Mouse (Mus musculus) MEL (cell line): ENCODE results near the gene Hpd. TPM values are rescaled to one million over a fixed set of nuclear protein-coding genes. Genes with fewer than 3 reads are reported as not detected.

Experiments used
- DNase-seq: peaks from one replicate; pipeline ENCODE4 v3.0.0; 2011; ENCODE audit warnings: low read depth, low spot score
- H3K27ac ChIP-seq: 2 replicates; pipeline ENCODE4 v1.5.1; 2012; ENCODE audit warnings: low read depth, mild to moderate bottlenecking, control low read depth, low read length, moderate library complexity; ENCODE audit not compliant: control insufficient read depth
- H3K27me3 ChIP-seq, 2 experiments: fragments of 150-350 bp in 1 of 2; sonication (generic) in 1 of 2; 2 replicates each; pipeline ENCODE4 v1.6.1; 2012; ENCODE audit warnings: low read length in 2 of 2, mild to moderate bottlenecking in 2 of 2, improper control_type of control experiment in 1 of 2, moderate library complexity in 1 of 2; ENCODE audit not compliant: insufficient read depth in 2 of 2, control insufficient read depth in 1 of 2
- H3K36me3 ChIP-seq, 2 experiments: 2 replicates each; pipeline ENCODE4 v1.6.1; 2012 to 2014; ENCODE audit warnings: low read length in 2 of 2, improper control_type of control experiment in 1 of 2, inconsistent platforms in 1 of 2, mild to moderate bottlenecking in 1 of 2; ENCODE audit not compliant: insufficient read depth in 2 of 2, control insufficient read depth in 1 of 2
- H3K4me1 ChIP-seq, 2 experiments: fragments of 150-350 bp in 1 of 2; sonication (generic) in 1 of 2; 2 replicates each; pipeline ENCODE4 v1.6.1; 2012; ENCODE audit warnings: low read length in 2 of 2, improper control_type of control experiment in 1 of 2, mild to moderate bottlenecking in 1 of 2; ENCODE audit not compliant: insufficient read depth in 2 of 2, control insufficient read depth in 1 of 2
- H3K4me3 ChIP-seq, 2 experiments: fragments of 150-350 bp in 1 of 2; sonication (generic) in 1 of 2; 2 replicates each; pipeline ENCODE4 v1.5.1; 2012; ENCODE audit warnings: low read depth in 2 of 2, low read length in 2 of 2, mild to moderate bottlenecking in 2 of 2, moderate library complexity in 2 of 2, control low read depth in 1 of 2, improper control_type of control experiment in 1 of 2; ENCODE audit not compliant: control insufficient read depth in 1 of 2, insufficient read depth in 1 of 2
- H3K79me2 ChIP-seq: 2 replicates; pipeline ENCODE4 v1.6.1; 2012; ENCODE audit warnings: mild to moderate bottlenecking, low read length, moderate library complexity; ENCODE audit not compliant: control insufficient read depth, poor library complexity, insufficient read depth
- H3K9ac ChIP-seq: 2 replicates; pipeline ENCODE4 v1.6.1; 2012; ENCODE audit warnings: low read depth, mild to moderate bottlenecking, control low read depth, low read length, moderate library complexity; ENCODE audit not compliant: control insufficient read depth, poor library complexity, severe bottlenecking
- H3K9me3 ChIP-seq: fragments of 150-350 bp; sonication (generic); replicated peaks from 2 replicates; pipeline ENCODE4 v1.6.1; 2012; ENCODE audit warnings: mild to moderate bottlenecking, low read length, improper control_type of control experiment, moderate library complexity; ENCODE audit not compliant: insufficient read depth
- CHD1 ChIP-seq: IDR thresholded peaks from 2 replicates; pipeline ENCODE4 v1.6.1; 2012; ENCODE audit warnings: low read depth, mild to moderate bottlenecking, inconsistent platforms, low read length, improper control_type of control experiment
- CHD2 ChIP-seq: IDR thresholded peaks from 2 replicates; pipeline ENCODE4 v1.6.1; 2011; ENCODE audit warnings: low read length, improper control_type of control experiment
- CTCF ChIP-seq, 3 experiments: IDR thresholded peaks in 2 of 3; conservative IDR thresholded peaks in 1 of 3; 2 replicates each; pipeline ENCODE4 v1.5.1; 2011 to 2012; ENCODE audit warnings: low read length in 3 of 3, low read depth in 2 of 3, mild to moderate bottlenecking in 2 of 3, improper control_type of control experiment in 1 of 3, inconsistent platforms in 1 of 3, mixed read lengths in 1 of 3, moderate library complexity in 1 of 3; ENCODE audit not compliant: control insufficient read depth in 1 of 3, insufficient read depth in 1 of 3, poor library complexity in 1 of 3, severe bottlenecking in 1 of 3
- E2F4 ChIP-seq: IDR thresholded peaks from 2 replicates; pipeline ENCODE4 v1.6.1; 2011; ENCODE audit warnings: low read depth, low read length, improper control_type of control experiment, borderline replicate concordance
- ELF1 ChIP-seq: IDR thresholded peaks from 2 replicates; pipeline ENCODE4 v1.6.1; 2014; ENCODE audit warnings: low read depth, mild to moderate bottlenecking, inconsistent platforms, low read length, improper control_type of control experiment, moderate library complexity
- ETS1 ChIP-seq: IDR thresholded peaks from 2 replicates; pipeline ENCODE4 v1.6.1; 2012; ENCODE audit warnings: low read depth, mild to moderate bottlenecking, inconsistent platforms, low read length, improper control_type of control experiment, moderate library complexity
- GABPA ChIP-seq: IDR thresholded peaks from 2 replicates; pipeline ENCODE4 v1.6.1; 2012; ENCODE audit warnings: low read depth, mild to moderate bottlenecking, inconsistent platforms, low read length, improper control_type of control experiment, moderate library complexity
- GATA1 ChIP-seq: IDR thresholded peaks from 2 replicates; pipeline ENCODE4 v1.6.1; 2011; ENCODE audit warnings: low read depth, low read length, improper control_type of control experiment
- HCFC1 ChIP-seq: IDR thresholded peaks from 2 replicates; pipeline ENCODE4 v1.6.1; 2012; ENCODE audit warnings: low read depth, mild to moderate bottlenecking, inconsistent platforms, low read length, improper control_type of control experiment, moderate library complexity
- JUND ChIP-seq: IDR thresholded peaks from 2 replicates; pipeline ENCODE4 v1.6.1; 2011; ENCODE audit warnings: low read depth, mild to moderate bottlenecking, improper control_type of control experiment, low read length
- KAT2A ChIP-seq: conservative IDR thresholded peaks from 2 replicates; pipeline ENCODE4 v1.6.1; 2012; ENCODE audit warnings: low read depth, low read length, improper control_type of control experiment, inconsistent platforms
- MAFK ChIP-seq: IDR thresholded peaks from 2 replicates; pipeline ENCODE4 v1.6.1; 2011; ENCODE audit warnings: low read depth, mild to moderate bottlenecking, low read length, improper control_type of control experiment, borderline replicate concordance
- MAX ChIP-seq: IDR thresholded peaks from 2 replicates; pipeline ENCODE4 v1.6.1; 2011; ENCODE audit warnings: low read length, improper control_type of control experiment
- MAZ ChIP-seq: IDR thresholded peaks from 2 replicates; pipeline ENCODE4 v1.6.1; 2012; ENCODE audit warnings: low read depth, mild to moderate bottlenecking, inconsistent platforms, low read length, improper control_type of control experiment
- MEF2A ChIP-seq: IDR thresholded peaks from 2 replicates; pipeline ENCODE4 v1.6.1; 2014; ENCODE audit warnings: low read depth, mild to moderate bottlenecking, inconsistent platforms, low read length, improper control_type of control experiment; ENCODE audit not compliant: poor library complexity, insufficient replicate concordance, severe bottlenecking; ENCODE audit errors: extremely low read depth
- MXI1 ChIP-seq: IDR thresholded peaks from 2 replicates; pipeline ENCODE4 v1.6.1; 2011; ENCODE audit warnings: mild to moderate bottlenecking, low read depth, low read length, improper control_type of control experiment
- MYB ChIP-seq: IDR thresholded peaks from 2 replicates; pipeline ENCODE4 v1.6.1; 2011; ENCODE audit warnings: mild to moderate bottlenecking, low read depth, low read length, improper control_type of control experiment
- MYC ChIP-seq: IDR thresholded peaks from 2 replicates; pipeline ENCODE4 v1.6.1; 2011; ENCODE audit warnings: low read depth, mild to moderate bottlenecking, low read length, improper control_type of control experiment, moderate library complexity
- NELFE ChIP-seq: IDR thresholded peaks from 2 replicates; pipeline ENCODE4 v1.6.1; 2011; ENCODE audit warnings: low read depth, low read length, improper control_type of control experiment
- NRF1 ChIP-seq: IDR thresholded peaks from 2 replicates; pipeline ENCODE4 v1.6.1; 2014; ENCODE audit warnings: low read depth, mild to moderate bottlenecking, inconsistent platforms, low read length, improper control_type of control experiment, moderate library complexity; ENCODE audit not compliant: poor library complexity, insufficient read depth, severe bottlenecking
- POLR2A ChIP-seq, 2 experiments: IDR thresholded peaks; 2 replicates each; pipeline ENCODE4 v1.6.1; 2011 to 2012; ENCODE audit warnings: low read length in 2 of 2, mild to moderate bottlenecking in 2 of 2, control low read depth in 1 of 2, improper control_type of control experiment in 1 of 2, low read depth in 1 of 2, moderate library complexity in 1 of 2; ENCODE audit not compliant: control insufficient read depth in 1 of 2, insufficient read depth in 1 of 2, poor library complexity in 1 of 2
- POLR2AphosphoS2 ChIP-seq: IDR thresholded peaks from 2 replicates; pipeline ENCODE4 v1.6.1; 2011; ENCODE audit warnings: low read length, improper control_type of control experiment
- POLR2AphosphoS5 ChIP-seq: IDR thresholded peaks from 2 replicates; pipeline ENCODE4 v1.6.1; 2012; ENCODE audit warnings: low read depth, borderline replicate concordance, mild to moderate bottlenecking, inconsistent platforms, low read length, moderate library complexity, mixed read lengths
- RAD21 ChIP-seq: IDR thresholded peaks from 2 replicates; pipeline ENCODE4 v1.6.1; 2011; ENCODE audit warnings: mild to moderate bottlenecking, low read depth, low read length, improper control_type of control experiment
- RCOR1 ChIP-seq: IDR thresholded peaks from 2 replicates; pipeline ENCODE4 v1.6.1; 2012; ENCODE audit warnings: low read depth, mild to moderate bottlenecking, inconsistent platforms, low read length, improper control_type of control experiment
- SMC3 ChIP-seq: IDR thresholded peaks from 2 replicates; pipeline ENCODE4 v1.6.1; 2011; ENCODE audit warnings: low read depth, low read length, improper control_type of control experiment
- TAL1 ChIP-seq: IDR thresholded peaks from 2 replicates; pipeline ENCODE4 v1.6.1; 2012; ENCODE audit warnings: mild to moderate bottlenecking, inconsistent platforms, low read length, moderate library complexity, mixed read lengths
- TBP ChIP-seq: IDR thresholded peaks from 2 replicates; pipeline ENCODE4 v1.8.0; 2011; ENCODE audit warnings: low read depth, low read length, improper control_type of control experiment
- TCF12 ChIP-seq: IDR thresholded peaks from 2 replicates; pipeline ENCODE4 v1.6.1; 2014; ENCODE audit warnings: low read depth, mild to moderate bottlenecking, inconsistent platforms, low read length, improper control_type of control experiment, moderate library complexity
- UBTF ChIP-seq: IDR thresholded peaks from 2 replicates; pipeline ENCODE4 v1.6.1; 2012; ENCODE audit warnings: low read depth, mild to moderate bottlenecking, inconsistent platforms, low read length, improper control_type of control experiment, moderate library complexity, borderline replicate concordance; ENCODE audit not compliant: insufficient read depth
- USF1 ChIP-seq: IDR thresholded peaks from 2 replicates; pipeline ENCODE4 v1.6.1; 2014; ENCODE audit warnings: low read depth, mild to moderate bottlenecking, inconsistent platforms, low read length, improper control_type of control experiment, moderate library complexity
- USF2 ChIP-seq, 2 experiments: IDR thresholded peaks; 2 replicates each; pipeline ENCODE4 v1.6.1; 2011 to 2012; ENCODE audit warnings: improper control_type of control experiment in 2 of 2, low read length in 2 of 2, borderline replicate concordance in 1 of 2, inconsistent platforms in 1 of 2, low read depth in 1 of 2, mild to moderate bottlenecking in 1 of 2; ENCODE audit not compliant: insufficient read depth in 1 of 2
- ZC3H11A ChIP-seq: IDR thresholded peaks from 2 replicates; pipeline ENCODE4 v1.6.1; 2012; ENCODE audit warnings: low read depth, mild to moderate bottlenecking, inconsistent platforms, low read length, improper control_type of control experiment
- ZKSCAN1 ChIP-seq: IDR thresholded peaks from 2 replicates; pipeline ENCODE4 v1.6.1; 2012; ENCODE audit warnings: low read depth, mild to moderate bottlenecking, inconsistent platforms, low read length, improper control_type of control experiment, moderate library complexity
- ZMIZ1 ChIP-seq: IDR thresholded peaks from 2 replicates; pipeline ENCODE4 v1.6.1; 2012; ENCODE audit warnings: low read depth, mild to moderate bottlenecking, inconsistent platforms, low read length, improper control_type of control experiment, moderate library complexity
- ZNF384 ChIP-seq: IDR thresholded peaks from 2 replicates; pipeline ENCODE4 v1.6.1; 2012; ENCODE audit warnings: low read depth, mild to moderate bottlenecking, inconsistent platforms, low read length, improper control_type of control experiment
- polyA plus RNA-seq, 2 experiments: library from polyadenylated mRNA; stranded (reverse) in 1 of 2; unstranded in 1 of 2; fragments of >175 nt in 1 of 2; fragments of >200 nt in 1 of 2; gene quantifications; 2 replicates each; pipeline versions ENCODE4 v1.2.1 to v1.2.4; 2012; ENCODE audit warnings: low replicate concordance in 2 of 2, low read depth in 1 of 2; ENCODE audit not compliant: insufficient read length in 2 of 2, insufficient read depth in 1 of 2, missing spikeins in 1 of 2
- total RNA-seq: library from RNA; depleted of rRNA; stranded (reverse); fragments of 300-350 nt; gene quantifications from 2 replicates; pipeline ENCODE4 v1.2.3, GENCODE M21; 2012

Hpd gene
- total and polyA plus RNA-seq, 3 experiments: not detected

- H3K27ac ChIP-seq: peak overlapping the region; percentile 99
- peak; percentile 87 for DNase-seq
- no peaks in the 10 kb centered on the region for H3K27me3 ChIP-seq
- H3K79me2 ChIP-seq: peaks cover 81% of the 10 kb centered on the region
- H3K9me3 ChIP-seq: no peaks in the 10 kb centered on the region
- peak overlapping the region; percentile 78 to 84 for H3K4me3 ChIP-seq
- H3K36me3 ChIP-seq: peaks cover 0 to 7% of the 10 kb centered on the region in 2 experiments; a peak in 3 of 4 replicates
- H3K9ac ChIP-seq: peak overlapping the region; percentile 98
- peaks cover 3 to 9% of the 10 kb centered on the region in 2 experiments; a peak in 2 of 4 replicates for H3K4me1 ChIP-seq
- TF ChIP-seq ZC3H11A (no peak), CHD2 (no peak), NRF1 (no peak), ELF1 (0 out of 2 replicates have a peak, but pooled peaks have one; percentile 1), JUND (no peak), GABPA (no peak), GATA1 (peak; percentile 29; the same call in 1 of the 2 replicates), HCFC1 (no peak), NELFE (no peak), UBTF (no peak; the same call in 1 of the 2 replicates), SMC3 (no peak), ZMIZ1 (peak; percentile 63), TBP (peak; percentile 8; the same call in 1 of the 2 replicates), ZKSCAN1 (no peak), CHD1 (no peak; the same call in 1 of the 2 replicates), USF1 (no peak), MXI1 (peak; percentile 66; the same call in 1 of the 2 replicates), POLR2AphosphoS5 (no peak; the same call in 1 of the 2 replicates), POLR2AphosphoS2 (no peak), RCOR1 (no peak), USF2 (IDR thresholded peaks at IDR 0.05; ENCODE audit: borderline replicate concordance in 1 of 2, insufficient read depth in 1 of 2, low read depth in 1 of 2, low read length in 2 of 2) (no peak), KAT2A (no peak), MAX (peak; percentile 13; the same call in 1 of the 2 replicates), CTCF (IDR thresholded peaks at IDR 0.05 in 2 of 3, conservative IDR thresholded peaks at IDR 0.05 in 1 of 3; ENCODE audit: control insufficient read depth in 1 of 3, insufficient read depth in 1 of 3, low read depth in 2 of 3, low read length in 3 of 3, poor library complexity in 1 of 3, severe bottlenecking in 1 of 3) (no peak), MAFK (no peak), MYB (no peak), ETS1 (0 out of 2 replicates have a peak, but pooled peaks have one; percentile 15), TAL1 (no peak), MEF2A (no peak), TCF12 (no peak), MAZ (peak; percentile 88; the same call in 1 of the 2 replicates), MYC (peak; percentile 87; the same call in 1 of the 2 replicates), ZNF384 (no peak), E2F4 (no peak), POLR2A (IDR thresholded peaks at IDR 0.05; ENCODE audit: control insufficient read depth in 1 of 2, insufficient read depth in 1 of 2, low read depth in 1 of 2, low read length in 2 of 2, poor library complexity in 1 of 2) (no peak; a peak in 2 of 4 replicates), RAD21 (no peak)
These were observed 40.9 kb downstream of the Hpd start for GRCm38 (mm10) chr5:123141555-123142160.
